Mouse (Mus musculus): Measurements from ENCODE around the gene Rassf2. TPM values are rescaled to one million over a fixed set of nuclear protein-coding genes. Genes with fewer than 3 reads are reported as not detected.

The Rassf2 gene
- polyA plus RNA-seq, 1 experiment: under 0.01 TPM

DNA sequence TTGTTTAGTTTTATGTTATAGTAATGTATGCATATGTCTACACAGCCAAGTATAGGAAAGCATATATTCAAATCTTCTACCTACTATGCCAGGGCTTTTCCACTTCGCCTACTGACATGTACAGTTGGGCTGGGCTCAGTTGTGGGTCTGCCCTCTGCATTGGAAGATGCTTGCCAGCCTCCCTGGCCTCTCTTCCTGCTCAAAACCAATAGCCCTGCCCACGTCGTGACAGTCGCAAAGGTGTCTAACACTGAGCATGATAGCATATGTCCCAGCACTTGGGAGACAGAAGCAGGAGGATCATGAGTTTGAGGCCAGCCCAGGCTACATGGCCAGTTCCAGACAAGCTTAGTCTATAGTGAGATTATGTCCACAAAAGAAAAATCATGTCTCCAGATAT is 16.9 kb downstream of the Rassf2 start:
- Histone ChIP-seq H3K36me3 (ENCODE audit: control insufficient read depth) (no peaks in the 10 kb centered on the region), H3K4me3 (replicated peaks) (no peak overlapping the region), H3K27me3 (ENCODE audit: control insufficient read depth) (no peaks in the 10 kb centered on the region), H3K4me1 (ENCODE audit: control insufficient read depth) (no peaks in the 10 kb centered on the region), H3K9me3 (ENCODE audit: control insufficient read depth, low read length) (no peaks in the 10 kb centered on the region)
- TF ChIP-seq TAL1 (IDR thresholded peaks at IDR 0.05; ENCODE audit: low read length): no peak
- TF ChIP-seq GATA1 (IDR thresholded peaks at IDR 0.05; ENCODE audit: low read length): no peak

DNA sequence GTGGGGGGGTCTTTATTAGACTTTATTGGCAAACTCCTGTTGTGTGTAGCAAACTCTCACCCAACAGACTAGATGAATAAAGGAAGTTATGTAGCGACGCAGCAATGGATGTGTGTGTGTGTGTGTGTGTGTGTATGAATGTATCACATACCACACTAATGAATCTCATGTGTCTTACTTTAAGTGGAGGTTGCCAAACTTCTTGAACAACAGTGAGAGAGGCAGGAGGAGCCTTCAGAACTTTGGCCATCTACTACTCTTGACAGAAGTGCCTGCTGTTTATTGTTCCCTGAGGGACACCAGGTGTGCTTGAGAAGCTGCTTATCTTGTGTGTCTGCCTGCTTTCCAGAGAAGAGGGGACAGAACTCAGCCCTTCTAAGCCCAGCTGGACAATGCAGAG is 19.3 kb downstream of the Rassf2 start:
- Histone ChIP-seq H3K4me3 (replicated peaks) (no peak overlapping the region), H3K9me3 (ENCODE audit: control insufficient read depth, low read length) (no peaks in the 10 kb centered on the region), H3K36me3 (ENCODE audit: control insufficient read depth) (no peaks in the 10 kb centered on the region), H3K4me1 (ENCODE audit: control insufficient read depth) (no peaks in the 10 kb centered on the region), H3K27me3 (ENCODE audit: control insufficient read depth) (no peaks in the 10 kb centered on the region)
- no peak for TF ChIP-seq GATA1 (IDR thresholded peaks at IDR 0.05; ENCODE audit: low read length)
- TF ChIP-seq TAL1 (IDR thresholded peaks at IDR 0.05; ENCODE audit: low read length): no peak

DNA sequence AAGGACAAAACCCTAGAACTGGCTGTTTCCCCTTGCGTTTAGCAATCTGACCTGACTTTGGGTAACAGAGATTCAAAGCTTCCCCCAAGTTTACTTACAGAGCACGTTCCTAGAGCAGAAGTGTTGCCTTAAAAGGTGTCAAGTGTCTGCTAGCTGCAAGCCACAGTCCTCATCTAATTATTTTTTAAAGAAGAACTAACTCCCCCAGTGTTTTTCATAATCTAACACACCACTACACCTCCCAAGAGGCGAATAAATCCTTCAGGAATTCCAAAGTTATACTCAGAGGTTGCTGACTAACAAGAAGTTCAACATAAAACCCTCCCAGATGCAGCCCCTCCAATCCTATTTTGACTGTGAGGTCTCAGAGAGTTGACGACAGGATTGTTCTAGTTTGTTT is 21.9 kb downstream of the Rassf2 start:
- Histone ChIP-seq H3K9me3 (ENCODE audit: control insufficient read depth, low read length) (no peaks in the 10 kb centered on the region), H3K4me3 (replicated peaks) (no peak overlapping the region), H3K27me3 (ENCODE audit: control insufficient read depth) (no peaks in the 10 kb centered on the region), H3K4me1 (ENCODE audit: control insufficient read depth) (no peaks in the 10 kb centered on the region), H3K36me3 (ENCODE audit: control insufficient read depth) (no peaks in the 10 kb centered on the region)
- TF ChIP-seq GATA1 (IDR thresholded peaks at IDR 0.05; ENCODE audit: low read length) (no peak), TAL1 (IDR thresholded peaks at IDR 0.05; ENCODE audit: low read length) (no peak)

DNA sequence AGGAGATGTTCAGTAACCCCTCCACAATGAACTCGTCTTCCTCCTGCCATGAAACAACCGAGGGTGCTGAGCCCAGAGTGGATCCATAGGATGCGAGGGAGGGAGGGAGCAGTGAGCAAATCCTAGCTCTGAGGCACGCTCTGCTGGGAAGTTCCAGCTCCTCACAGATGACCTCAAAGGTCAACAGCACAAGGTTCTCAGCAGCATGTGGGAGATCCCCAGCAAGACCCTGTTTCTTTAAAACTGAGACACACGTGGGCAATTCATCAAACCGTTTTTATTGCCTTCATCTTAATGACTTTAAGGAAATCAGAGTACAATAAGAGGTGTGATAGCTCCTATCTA is 22.6 kb downstream of the Rassf2 start:
- no peaks in the 10 kb centered on the region for H3K27me3 ChIP-seq (ENCODE audit: control insufficient read depth)
- no peaks in the 10 kb centered on the region for H3K9me3 ChIP-seq (ENCODE audit: control insufficient read depth, low read length)
- no peak for TF ChIP-seq TAL1 (IDR thresholded peaks at IDR 0.05; ENCODE audit: low read length)
- no peak for TF ChIP-seq GATA1 (IDR thresholded peaks at IDR 0.05; ENCODE audit: low read length)
- no peaks in the 10 kb centered on the region for H3K36me3 ChIP-seq (ENCODE audit: control insufficient read depth)
- no peaks in the 10 kb centered on the region for H3K4me1 ChIP-seq (ENCODE audit: control insufficient read depth)
- H3K4me3 ChIP-seq (replicated peaks): no peak overlapping the region

DNA sequence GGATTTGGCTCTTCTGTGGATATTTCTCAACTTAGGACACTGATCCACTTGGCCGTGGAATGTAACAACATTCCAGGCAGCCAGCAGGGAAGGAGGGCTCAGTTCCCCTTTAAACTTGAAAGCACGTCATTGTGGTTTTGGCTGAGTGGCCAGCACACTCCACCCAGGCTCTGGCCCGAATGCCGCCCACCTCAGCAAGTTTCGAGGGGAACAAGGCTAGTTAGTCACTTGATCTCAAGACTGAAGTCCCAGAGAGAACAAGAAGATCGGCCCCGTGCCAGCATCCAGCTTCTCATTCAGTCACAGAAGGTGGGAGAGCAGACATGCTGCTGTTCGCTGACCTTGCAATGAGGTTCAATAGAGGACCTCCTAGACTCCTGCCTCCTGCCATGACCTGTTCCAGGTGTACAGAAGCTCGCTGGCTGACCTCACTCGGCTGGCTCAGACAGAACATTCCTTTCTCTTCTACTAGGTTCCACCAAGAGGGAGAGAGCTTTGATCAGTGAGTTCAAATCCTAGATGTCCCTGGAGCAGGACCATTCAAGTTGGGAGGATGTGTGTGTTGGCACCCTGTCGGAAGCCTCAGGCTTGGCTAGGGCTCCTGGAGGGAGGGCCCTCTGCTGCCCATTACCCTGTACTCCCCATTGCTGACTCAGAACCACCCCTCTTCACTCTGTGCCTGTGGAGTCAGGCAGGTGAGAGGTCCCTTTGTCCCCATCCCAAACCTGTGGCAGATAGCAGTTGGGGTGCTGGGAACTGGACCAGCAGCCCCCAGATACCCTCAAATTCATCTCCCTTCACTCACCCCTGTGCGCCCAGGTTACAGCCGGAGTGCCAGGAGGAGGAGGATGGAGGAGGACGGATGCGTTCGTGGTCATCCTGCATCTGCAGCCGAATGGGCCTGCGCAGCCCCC is 23.2 kb downstream of the Rassf2 start:
- Histone ChIP-seq H3K4me3 (replicated peaks) (no peak overlapping the region), H3K9me3 (ENCODE audit: control insufficient read depth, low read length) (no peaks in the 10 kb centered on the region), H3K27me3 (ENCODE audit: control insufficient read depth) (no peaks in the 10 kb centered on the region), H3K36me3 (ENCODE audit: control insufficient read depth) (no peaks in the 10 kb centered on the region), H3K4me1 (ENCODE audit: control insufficient read depth) (no peaks in the 10 kb centered on the region)
- TF ChIP-seq GATA1 (IDR thresholded peaks at IDR 0.05; ENCODE audit: low read length) (no peak), TAL1 (IDR thresholded peaks at IDR 0.05; ENCODE audit: low read length) (no peak)

DNA sequence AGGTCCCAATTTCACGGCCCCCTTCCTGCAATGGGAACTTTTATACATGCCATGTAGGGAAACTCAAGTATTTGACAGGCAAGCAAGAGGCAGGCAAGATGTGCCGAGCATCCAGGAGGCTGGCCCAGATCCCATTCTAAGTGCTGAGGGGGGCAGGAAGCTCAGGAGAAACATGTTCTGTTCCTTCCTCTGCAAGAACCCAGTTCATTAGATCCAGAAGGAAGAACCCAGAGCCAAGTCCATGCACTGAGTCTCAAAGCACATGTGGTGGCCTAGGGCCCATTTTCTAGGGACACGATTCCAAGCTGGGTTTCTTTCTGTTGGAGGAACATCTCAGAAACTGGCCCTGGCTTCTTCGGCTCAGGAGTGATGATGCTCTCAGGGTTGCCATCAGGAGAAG is 24.6 kb downstream of the Rassf2 start:
- Histone ChIP-seq H3K36me3 (ENCODE audit: control insufficient read depth) (no peaks in the 10 kb centered on the region), H3K9me3 (ENCODE audit: control insufficient read depth, low read length) (no peaks in the 10 kb centered on the region), H3K4me3 (replicated peaks) (no peak overlapping the region), H3K27me3 (ENCODE audit: control insufficient read depth) (no peaks in the 10 kb centered on the region), H3K4me1 (ENCODE audit: control insufficient read depth) (no peaks in the 10 kb centered on the region)
- TF ChIP-seq GATA1 (IDR thresholded peaks at IDR 0.05; ENCODE audit: low read length): no peak
- no peak for TF ChIP-seq TAL1 (IDR thresholded peaks at IDR 0.05; ENCODE audit: low read length)

DNA sequence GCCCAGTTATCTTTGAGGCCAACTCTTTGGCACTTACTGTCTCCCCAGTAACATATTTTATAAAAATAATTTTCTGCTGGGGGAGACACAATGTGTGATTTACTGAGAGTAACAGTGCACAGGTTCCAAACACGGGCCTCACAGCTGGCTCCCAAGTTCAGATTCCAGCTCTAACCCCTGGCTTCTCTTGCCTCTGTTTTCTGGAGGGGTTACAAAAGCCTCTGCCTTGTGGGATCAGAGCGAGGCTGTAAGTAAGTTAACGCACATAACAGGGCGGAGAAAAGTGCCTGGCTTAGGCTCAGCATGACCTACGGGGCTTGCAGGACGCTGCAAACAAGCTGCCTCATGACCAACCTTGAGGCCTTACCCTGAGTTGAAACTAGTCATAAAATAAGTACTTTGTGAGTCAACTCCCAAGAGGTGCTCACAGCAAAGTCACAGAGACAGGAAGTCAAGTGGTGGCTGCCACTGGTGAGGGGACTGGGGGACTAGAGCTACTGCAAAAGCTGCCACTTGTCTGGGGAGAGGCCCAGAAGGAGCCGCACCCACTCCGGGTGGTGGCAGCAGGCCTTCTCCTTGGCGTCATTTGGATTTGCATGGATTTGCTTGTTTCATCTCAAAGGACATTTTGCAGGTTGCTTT is 25.4 kb downstream of the Rassf2 start:
- Histone ChIP-seq H3K9me3 (ENCODE audit: control insufficient read depth, low read length) (no peaks in the 10 kb centered on the region), H3K36me3 (ENCODE audit: control insufficient read depth) (no peaks in the 10 kb centered on the region), H3K27me3 (ENCODE audit: control insufficient read depth) (no peaks in the 10 kb centered on the region), H3K4me3 (replicated peaks) (no peak overlapping the region), H3K4me1 (ENCODE audit: control insufficient read depth) (no peaks in the 10 kb centered on the region)
- TF ChIP-seq GATA1 (IDR thresholded peaks at IDR 0.05; ENCODE audit: low read length) (no peak), TAL1 (IDR thresholded peaks at IDR 0.05; ENCODE audit: low read length) (no peak)

DNA sequence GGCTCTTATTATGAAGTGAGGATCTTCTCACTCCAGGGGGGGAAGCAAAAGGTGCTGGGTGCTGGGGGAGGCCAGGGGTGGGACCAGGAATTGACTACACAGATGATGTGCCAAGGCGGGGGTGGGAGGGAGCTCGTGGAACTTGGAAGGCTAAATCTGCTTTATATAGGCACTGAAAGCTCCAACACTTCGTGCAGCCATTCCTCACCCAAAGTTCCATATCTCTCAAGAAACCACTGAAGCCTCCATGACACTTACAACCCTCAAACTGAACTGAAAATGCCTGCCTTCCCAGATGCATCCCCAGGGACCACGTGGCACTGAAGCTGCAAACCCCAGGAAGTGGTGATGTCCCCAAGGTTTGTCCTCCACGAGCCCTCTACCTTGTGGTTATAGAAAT is 26.1 kb downstream of the Rassf2 start:
- Histone ChIP-seq H3K4me3 (replicated peaks) (no peak overlapping the region), H3K4me1 (ENCODE audit: control insufficient read depth) (no peaks in the 10 kb centered on the region), H3K9me3 (ENCODE audit: control insufficient read depth, low read length) (no peaks in the 10 kb centered on the region), H3K36me3 (ENCODE audit: control insufficient read depth) (no peaks in the 10 kb centered on the region), H3K27me3 (ENCODE audit: control insufficient read depth) (no peaks in the 10 kb centered on the region)
- TF ChIP-seq TAL1 (IDR thresholded peaks at IDR 0.05; ENCODE audit: low read length): no peak
- TF ChIP-seq GATA1 (IDR thresholded peaks at IDR 0.05; ENCODE audit: low read length): no peak

DNA sequence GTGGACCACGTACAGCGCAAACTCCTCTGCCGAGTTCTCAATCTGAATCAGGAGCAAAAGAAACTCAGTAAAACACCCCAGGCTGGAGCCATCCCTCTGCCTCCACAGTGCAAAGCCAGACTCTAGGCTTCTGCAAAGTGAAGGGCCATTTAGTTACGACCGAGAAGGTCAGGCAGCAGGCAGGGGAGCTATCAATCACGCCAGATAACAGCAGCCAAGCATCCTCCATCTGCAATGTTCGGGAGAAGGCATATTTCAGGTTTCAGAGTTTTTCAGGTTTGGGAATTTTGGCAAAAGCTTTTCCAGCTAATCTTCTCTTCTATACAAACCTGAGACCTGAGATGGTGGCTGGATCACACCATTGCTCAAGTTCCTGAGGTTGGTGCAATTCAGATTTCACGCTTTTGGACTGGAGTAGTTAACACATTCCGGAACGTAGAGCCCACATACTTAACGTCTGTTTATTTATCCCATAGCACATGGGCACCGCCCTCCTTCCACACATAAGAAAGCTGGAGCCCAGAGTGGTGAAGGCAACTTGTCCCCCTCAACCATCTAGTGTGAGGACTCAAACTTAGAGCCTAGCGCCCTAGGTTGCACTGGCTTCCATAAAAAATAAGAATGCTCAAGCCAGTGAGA is 28.2 kb downstream of the Rassf2 start:
- H3K27me3 ChIP-seq (ENCODE audit: control insufficient read depth): no peaks in the 10 kb centered on the region
- TF ChIP-seq TAL1 (IDR thresholded peaks at IDR 0.05; ENCODE audit: low read length) (no peak), GATA1 (IDR thresholded peaks at IDR 0.05; ENCODE audit: low read length) (no peak)
- no peaks in the 10 kb centered on the region for H3K9me3 ChIP-seq (ENCODE audit: control insufficient read depth, low read length)
- H3K4me1 ChIP-seq (ENCODE audit: control insufficient read depth): no peaks in the 10 kb centered on the region
- no peaks in the 10 kb centered on the region for H3K36me3 ChIP-seq (ENCODE audit: control insufficient read depth)
- no peak overlapping the region for H3K4me3 ChIP-seq (replicated peaks)

All from erythroblast, embryonic 14.5 days (primary cell).